ENCODE assay signal across 13 mouse cellular contexts in genomic region chr9:60192321-60192720, GRCm38 (mm10).
"Had no signal": no experiment of that assay in that cellular context is flagged by ENCODE, and none has a peak within 500 bp of the region (broad histone marks: within the 10 kb centered on the region; RNA-seq: fewer than 3 reads in every experiment).

No protein-coding gene starts in this region.

- H3K4me2 ChIP-seq: liver, embryonic 13.5 days; lung, embryonic 15.5 days; midbrain, embryonic 11.5 days had no signal

- ATAC-seq: liver, postnatal 0 days; midbrain, embryonic 16.5 days had no signal

- H3K9ac ChIP-seq: liver, embryonic 13.5 days; liver, postnatal 0 days; lung, embryonic 15.5 days had no signal

- H3K4me3 ChIP-seq: left cerebral cortex, adult 2 months; liver, embryonic 13.5 days; lung, embryonic 15.5 days; megakaryocyte, embryonic 14.5 days had no signal

- DNase-seq: kidney, postnatal 25 days; liver; liver, embryonic 13.5 days; liver, postnatal 0 days; lung, postnatal 14 days; right cerebral cortex, postnatal 14 days; thymus, postnatal 36 days had no signal

- H3K4me1 ChIP-seq: liver, embryonic 13.5 days; lung, embryonic 15.5 days; megakaryocyte, embryonic 14.5 days had no signal

- H3K27me3 ChIP-seq: liver, embryonic 13.5 days; lung, embryonic 15.5 days had no signal

- H3K36me3 ChIP-seq: liver, embryonic 13.5 days; lung, embryonic 15.5 days had no signal

- H3K9me3 ChIP-seq: liver, embryonic 13.5 days; lung, embryonic 15.5 days had no signal

- H3K27ac ChIP-seq: left cerebral cortex, adult 2 months; liver, embryonic 13.5 days; lung, embryonic 15.5 days; macrophage had no signal
